Mouse (Mus musculus) liver, embryonic 15.5 days (tissue): ENCODE measurements around the gene Rev1. TPM values are rescaled to one million over a fixed set of nuclear protein-coding genes. Genes with fewer than 3 reads are reported as not detected.

Experiments
- ATAC-seq: fragments of 200-750 bp; cut with Nextera tagmentation; 2 replicates; pipeline ENCODE4 v1.8.0; 2017; ENCODE audit warnings: moderate number of reproducible peaks, mild to moderate bottlenecking, moderate library complexity; ENCODE audit not compliant: insufficient read depth
- H3K27ac ChIP-seq: fragments of 300-500 bp; sonication (generic); replicated peaks from 2 replicates; pipeline ENCODE4 v1.5.1; 2015; ENCODE audit warnings: mild to moderate bottlenecking, inconsistent platforms
- H3K27me3 ChIP-seq: fragments of 300-500 bp; sonication (generic); 2 replicates; pipeline ENCODE4 v1.6.1; 2015; ENCODE audit warnings: mild to moderate bottlenecking, inconsistent platforms
- H3K36me3 ChIP-seq: fragments of 300-500 bp; sonication (generic); replicated peaks from 2 replicates; pipeline ENCODE4 v1.6.1; 2015; ENCODE audit warnings: moderate library complexity, mild to moderate bottlenecking, inconsistent platforms
- H3K4me1 ChIP-seq: fragments of 300-500 bp; sonication (generic); replicated peaks from 2 replicates; pipeline ENCODE4 v1.6.1; 2015; ENCODE audit warnings: inconsistent platforms
- H3K4me2 ChIP-seq: fragments of 300-500 bp; sonication (generic); 2 replicates; pipeline ENCODE4 v1.6.1; 2015; ENCODE audit warnings: moderate library complexity, mild to moderate bottlenecking, inconsistent platforms
- H3K4me3 ChIP-seq: fragments of 300-500 bp; sonication (generic); replicated peaks from 2 replicates; pipeline ENCODE4 v1.5.1; 2015; ENCODE audit warnings: mild to moderate bottlenecking, inconsistent platforms
- H3K9ac ChIP-seq: fragments of 300-500 bp; sonication (generic); 2 replicates; pipeline ENCODE4 v1.6.1; 2015; ENCODE audit warnings: moderate library complexity, mild to moderate bottlenecking, inconsistent platforms
- H3K9me3 ChIP-seq: fragments of 300-500 bp; sonication (generic); replicated peaks from 2 replicates; pipeline ENCODE4 v1.6.1; 2016; ENCODE audit warnings: inconsistent platforms
- WGBS: fragments of 180-500 bp; shearing (Covaris S2); methylation state at CpG from one replicate; pipeline ENCODE4 v1.1.7; 2015; ENCODE audit warnings: mixed read lengths; ENCODE audit not compliant: insufficient replicate concordance; 5-methylcytosine and 5-hydroxymethylcytosine counted together
- polyA plus RNA-seq: library from polyadenylated mRNA; unstranded; fragments of >200 nt; fragmentation: Nextera tagmentation; extraction: Ambion mirVana; gene quantifications from 2 replicates; pipeline ENCODE4 v1.2.1, GENCODE M21; 2015

Gene Rev1
- polyA plus RNA-seq, 1 experiment from 2014 or later, result 17.5 TPM

GRCm38 (mm10) chr1:38014551-38015203 lies 114.9 kb downstream of the Rev1 start:
- no peaks in the 10 kb centered on the region for H3K9me3 ChIP-seq
- H3K36me3 ChIP-seq, result peaks cover 21% of the 10 kb centered on the region
- peak; percentile 61 for ATAC-seq
- WGBS, result 81% methylated on average over 2 of the region's 2 CpGs
- no peaks in the 10 kb centered on the region for H3K27me3 ChIP-seq
- H3K4me1 ChIP-seq, result peaks cover 55% of the 10 kb centered on the region
- H3K9ac ChIP-seq, result no peak overlapping the region
- no peak overlapping the region for H3K4me3 ChIP-seq
- peak overlapping the region; percentile 35 for H3K4me2 ChIP-seq
- H3K27ac ChIP-seq, result peak overlapping the region; percentile 62

- peak; percentile 40 for ATAC-seq
- H3K4me3 ChIP-seq, result peak overlapping the region; percentile 34
- H3K9me3 ChIP-seq, result no peaks in the 10 kb centered on the region
- H3K36me3 ChIP-seq, result no peaks in the 10 kb centered on the region
- peak overlapping the region; percentile 95 for H3K27ac ChIP-seq
- no peaks in the 10 kb centered on the region for H3K27me3 ChIP-seq
- 0 out of 2 replicates have a peak overlapping the region, but pooled peaks have one; percentile 9 for H3K9ac ChIP-seq
- peaks cover 72% of the 10 kb centered on the region for H3K4me1 ChIP-seq
- H3K4me2 ChIP-seq, result peak overlapping the region; percentile 65
Observed at GRCm38 (mm10) chr1:38012509-38012908, 117.1 kb downstream of the Rev1 start.

GRCm38 (mm10) chr1:38012104-38012503 lies 117.5 kb downstream of the Rev1 start:
- no peaks in the 10 kb centered on the region for H3K36me3 ChIP-seq
- H3K27me3 ChIP-seq, result no peaks in the 10 kb centered on the region
- peak overlapping the region; percentile 65 for H3K4me2 ChIP-seq
- peak; percentile 21; the same call in 1 of the 2 replicates for ATAC-seq
- H3K9me3 ChIP-seq, result no peaks in the 10 kb centered on the region
- peak overlapping the region; percentile 33; the same call in 1 of the 2 replicates for H3K9ac ChIP-seq
- peak overlapping the region; percentile 95 for H3K27ac ChIP-seq
- peaks cover 76% of the 10 kb centered on the region for H3K4me1 ChIP-seq
- 37% methylated on average over 3 of the region's 3 CpGs for WGBS
- H3K4me3 ChIP-seq, result peak overlapping the region; percentile 4; the same call in 1 of the 2 replicates

- Histone ChIP-seq H3K27ac (peak overlapping the region; percentile 95), H3K4me2 (peak overlapping the region; percentile 65), H3K27me3 (no peaks in the 10 kb centered on the region), H3K4me3 (peak overlapping the region; percentile 4; the same call in 1 of the 2 replicates), H3K9ac (peak overlapping the region; percentile 33; the same call in 1 of the 2 replicates), H3K9me3 (no peaks in the 10 kb centered on the region), H3K4me1 (peaks cover 81% of the 10 kb centered on the region), H3K36me3 (no peaks in the 10 kb centered on the region)
- WGBS, result 27% methylated on average over 6 of the region's 6 CpGs
- ATAC-seq, result peak; percentile 93
Observed at GRCm38 (mm10) chr1:38011647-38012046, 118.0 kb downstream of the Rev1 start.

GRCm38 (mm10) chr1:38006741-38007140 lies 122.9 kb downstream of the Rev1 start:
- Histone ChIP-seq H3K4me2 (no peak overlapping the region), H3K27ac (0 out of 2 replicates have a peak overlapping the region, but pooled peaks have one; percentile 24), H3K36me3 (0 out of 2 replicates have a peak, but pooled peaks cover 4% of the 10 kb centered on the region), H3K27me3 (no peaks in the 10 kb centered on the region), H3K9ac (no peak overlapping the region), H3K9me3 (no peaks in the 10 kb centered on the region), H3K4me3 (no peak overlapping the region), H3K4me1 (peaks cover 66% of the 10 kb centered on the region)
- no peak for ATAC-seq
- WGBS, result 68% methylated on average over 3 of the region's 3 CpGs

- H3K4me3 ChIP-seq, result no peak overlapping the region
- H3K9ac ChIP-seq, result no peak overlapping the region
- 62% methylated on average over 3 of the region's 3 CpGs for WGBS
- H3K36me3 ChIP-seq, result 0 out of 2 replicates have a peak, but pooled peaks cover 5% of the 10 kb centered on the region
- no peak overlapping the region for H3K4me2 ChIP-seq
- H3K27ac ChIP-seq, result no peak overlapping the region
- peaks cover 57% of the 10 kb centered on the region for H3K4me1 ChIP-seq
- H3K9me3 ChIP-seq, result no peaks in the 10 kb centered on the region
- no peak for ATAC-seq
- H3K27me3 ChIP-seq, result no peaks in the 10 kb centered on the region
Observed at GRCm38 (mm10) chr1:38003046-38003445, 126.6 kb downstream of the Rev1 start.

Other genes starting within 250 kb of the Rev1 start
- 9.7 and 12.6 TPM in 2 replicates for gene Mitd1, start 239.4 kb downstream of the Rev1 start, polyA plus RNA-seq
- gene Mrpl30, start 239.3 kb downstream of the Rev1 start, polyA plus RNA-seq, result 117 and 139 TPM in 2 replicates
- not detected in 2 replicates for gene Lyg2, start 213.3 kb downstream of the Rev1 start, polyA plus RNA-seq
- gene Lyg1, start 172.0 kb downstream of the Rev1 start, polyA plus RNA-seq, result not detected in 2 replicates
- 58.6 and 60.3 TPM in 2 replicates for gene Txndc9, start 131.9 kb downstream of the Rev1 start, polyA plus RNA-seq
- gene Eif5b, start 131.8 kb downstream of the Rev1 start, polyA plus RNA-seq, result 12.7 and 14.2 TPM in 2 replicates